Mouse (Mus musculus) neural tube, embryonic 12.5 days (tissue): ENCODE measurements around the gene Parva. TPM values are rescaled to one million over a fixed set of nuclear protein-coding genes. Genes with fewer than 3 reads are reported as not detected.
A peak's percentile ranks its signal among the peaks of the same experiment; 100 is the strongest.

Experiments
- ATAC-seq: fragments of 200-750 bp; cut with Nextera tagmentation; 2 replicates; pipeline ENCODE4 v1.8.0; 2017; ENCODE audit warnings: low read depth, mild to moderate bottlenecking, moderate TSS enrichment, moderate library complexity; ENCODE audit not compliant: low FRiP score
- H3K27ac ChIP-seq: fragments of 300-500 bp; sonication (generic); 2 replicates; pipeline ENCODE4 v1.5.1; 2016
- H3K27me3 ChIP-seq: fragments of 300-500 bp; sonication (generic); replicated peaks from 2 replicates; pipeline ENCODE4 v1.6.1; 2016; ENCODE audit warnings: mild to moderate bottlenecking
- H3K36me3 ChIP-seq: fragments of 300-500 bp; sonication (generic); 2 replicates; pipeline ENCODE4 v1.6.1; 2016; ENCODE audit warnings: mild to moderate bottlenecking
- H3K4me1 ChIP-seq: fragments of 300-500 bp; sonication (generic); 2 replicates; pipeline ENCODE4 v1.6.1; 2016
- H3K4me2 ChIP-seq: fragments of 300-500 bp; sonication (generic); replicated peaks from 2 replicates; pipeline ENCODE4 v1.6.1; 2016; ENCODE audit warnings: mild to moderate bottlenecking
- H3K4me3 ChIP-seq: fragments of 300-500 bp; sonication (generic); 2 replicates; pipeline ENCODE4 v1.5.1; 2016
- H3K9ac ChIP-seq: fragments of 300-500 bp; sonication (generic); 2 replicates; pipeline ENCODE4 v1.6.1; 2016; ENCODE audit warnings: mild to moderate bottlenecking
- H3K9me3 ChIP-seq: fragments of 300-500 bp; sonication (generic); 2 replicates; pipeline ENCODE4 v1.6.1; 2016; ENCODE audit warnings: mild to moderate bottlenecking
- WGBS: fragments of 180-500 bp; shearing (Covaris S2); methylation state at CpG from one replicate; pipeline ENCODE4 v1.1.7; 2016; 5-methylcytosine and 5-hydroxymethylcytosine counted together
- polyA plus RNA-seq: library from polyadenylated mRNA; unstranded; fragments of >200 nt; fragmentation: Nextera tagmentation; extraction: Ambion mirVana; gene quantifications from 2 replicates; pipeline ENCODE4 v1.2.1, GENCODE M21; 2016

The Parva gene
- polyA plus RNA-seq, 1 experiment from 2014 or later, result 50.7 TPM

DNA sequence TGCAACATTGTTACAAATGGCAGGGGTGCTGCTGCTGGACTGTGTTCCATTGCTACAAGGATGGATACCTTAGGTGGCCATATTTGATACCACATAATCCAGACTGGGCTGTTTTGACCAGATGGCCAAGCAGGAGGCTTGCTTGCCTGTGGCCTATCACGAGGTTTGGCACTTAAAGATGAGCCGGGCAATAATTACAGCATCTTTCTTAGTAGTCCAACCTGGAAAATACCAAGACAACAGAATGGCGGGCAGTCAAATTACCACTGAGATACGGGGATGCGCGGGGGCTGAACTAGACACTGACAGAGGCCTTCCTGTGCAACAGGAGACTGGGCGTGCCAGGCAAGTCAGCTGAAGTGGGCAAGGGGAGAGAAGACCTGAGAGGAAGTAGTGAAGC, 55.3 kb downstream of the Parva start:
- ATAC-seq, result no peak
- WGBS, result 88% methylated on average over 7 of the region's 7 CpGs
- H3K9me3 ChIP-seq, result no peaks in the 10 kb centered on the region
- H3K27ac ChIP-seq, result no peak overlapping the region
- H3K4me3 ChIP-seq, result no peak overlapping the region
- no peak overlapping the region for H3K9ac ChIP-seq
- H3K4me1 ChIP-seq, result peaks cover 21% of the 10 kb centered on the region
- no peaks in the 10 kb centered on the region for H3K36me3 ChIP-seq
- no peaks in the 10 kb centered on the region for H3K27me3 ChIP-seq
- no peak overlapping the region for H3K4me2 ChIP-seq

DNA sequence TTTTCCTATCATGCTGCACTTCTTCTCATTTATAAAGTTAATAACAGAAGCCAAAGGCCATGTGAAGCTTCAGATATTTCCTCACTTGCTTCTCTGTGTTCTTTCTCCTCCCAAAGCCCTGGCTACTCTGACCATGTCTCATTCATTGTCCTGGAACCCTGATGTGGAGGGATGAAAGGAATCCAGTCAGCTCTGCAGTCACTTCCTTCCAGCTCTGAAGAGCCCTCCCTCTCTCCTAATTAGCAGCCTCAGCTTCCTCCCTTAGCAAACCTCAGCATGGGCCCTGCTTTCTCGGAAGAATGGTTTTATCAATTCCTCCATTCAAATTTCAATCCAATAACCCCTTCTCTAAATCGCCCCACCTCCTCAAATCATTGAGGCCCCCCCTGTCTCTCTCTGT, 56.1 kb downstream of the Parva start:
- Histone ChIP-seq H3K27me3 (no peaks in the 10 kb centered on the region), H3K4me2 (no peak overlapping the region), H3K36me3 (no peaks in the 10 kb centered on the region), H3K9ac (no peak overlapping the region), H3K9me3 (no peaks in the 10 kb centered on the region), H3K4me1 (peaks cover 21% of the 10 kb centered on the region), H3K4me3 (no peak overlapping the region), H3K27ac (no peak overlapping the region)
- 17% methylated on average over 2 of the region's 2 CpGs for WGBS
- no peak for ATAC-seq

DNA sequence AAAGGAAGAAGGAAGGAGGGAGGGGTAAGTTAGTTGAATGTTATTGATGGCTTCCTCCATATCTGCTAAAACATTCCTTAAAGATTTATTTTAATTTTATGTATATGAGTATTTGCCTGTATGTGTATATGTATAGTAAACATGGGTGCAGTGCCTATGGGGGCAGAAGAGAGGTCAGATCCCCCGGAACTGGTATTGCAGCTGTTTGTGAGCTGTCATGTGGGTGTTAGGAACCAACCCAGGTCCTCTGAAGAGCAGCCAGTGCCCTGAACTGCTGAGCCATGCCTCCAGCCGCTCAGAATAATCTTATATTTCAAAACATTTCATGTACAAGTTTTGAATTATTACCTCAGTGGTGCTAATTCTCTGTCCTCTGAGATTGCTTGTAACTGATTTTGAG, 63.5 kb downstream of the Parva start:
- Histone ChIP-seq H3K27me3 (no peaks in the 10 kb centered on the region), H3K36me3 (no peaks in the 10 kb centered on the region), H3K4me3 (no peak overlapping the region), H3K9me3 (no peaks in the 10 kb centered on the region), H3K27ac (no peak overlapping the region), H3K4me1 (peaks cover 15% of the 10 kb centered on the region), H3K9ac (no peak overlapping the region), H3K4me2 (no peak overlapping the region)
- ATAC-seq, result no peak
- WGBS, result 74% methylated on average over 2 of the region's 2 CpGs

DNA sequence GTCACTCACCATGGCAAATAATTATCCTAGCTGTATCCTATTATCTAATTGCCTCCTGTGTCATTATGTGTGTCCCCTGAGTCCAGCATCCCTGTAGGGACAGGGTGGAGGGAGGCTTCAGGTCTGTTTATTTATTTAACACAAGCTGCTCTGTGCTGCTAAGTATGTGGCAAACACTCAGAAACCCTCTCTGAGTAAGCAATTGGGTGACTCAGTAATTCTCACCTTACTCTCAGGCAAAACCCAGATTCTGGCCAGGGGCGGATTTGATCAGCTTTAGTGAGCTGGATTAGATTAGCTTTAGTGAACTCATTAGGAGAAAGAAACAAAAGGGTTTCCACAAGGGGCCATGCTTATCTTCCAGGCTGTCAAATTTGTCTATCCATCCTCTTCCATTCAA, 64.4 kb downstream of the Parva start:
- no peaks in the 10 kb centered on the region for H3K27me3 ChIP-seq
- 90% methylated on average over 1 of the region's 1 CpGs for WGBS
- no peak overlapping the region for H3K27ac ChIP-seq

DNA sequence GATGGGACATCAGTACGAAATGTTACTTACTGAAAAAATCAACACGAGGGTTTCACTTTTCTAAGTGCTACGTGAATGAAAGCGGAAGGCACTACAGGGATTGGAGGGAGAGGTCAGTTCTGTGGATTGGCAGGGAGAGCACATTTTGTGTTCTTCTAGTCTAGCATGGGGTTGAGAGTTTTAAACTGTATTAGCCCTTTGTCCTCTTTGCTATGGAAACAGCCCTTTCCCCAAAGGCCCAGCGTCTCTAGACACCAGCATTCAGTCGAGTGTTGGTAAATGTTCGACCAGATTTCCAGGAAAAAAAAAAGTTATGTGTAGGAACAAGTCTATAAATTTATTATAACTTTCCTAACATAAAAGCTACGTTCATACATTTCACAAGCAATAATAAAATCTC, 68.6 kb downstream of the Parva start:
- H3K36me3 ChIP-seq, result no peaks in the 10 kb centered on the region
- H3K9ac ChIP-seq, result no peak overlapping the region
- peaks cover 39% of the 10 kb centered on the region for H3K4me1 ChIP-seq
- H3K4me3 ChIP-seq, result no peak overlapping the region
- 60% methylated on average over 8 of the region's 8 CpGs for WGBS
- no peak overlapping the region for H3K27ac ChIP-seq
- no peaks in the 10 kb centered on the region for H3K9me3 ChIP-seq
- no peak overlapping the region for H3K4me2 ChIP-seq
- no peak for ATAC-seq
- no peaks in the 10 kb centered on the region for H3K27me3 ChIP-seq

More for the DNA sequence above, 64.4 kb downstream of the Parva start:
- Histone ChIP-seq H3K9me3 (no peaks in the 10 kb centered on the region), H3K36me3 (no peaks in the 10 kb centered on the region), H3K4me3 (no peak overlapping the region), H3K4me1 (peaks cover 18% of the 10 kb centered on the region), H3K9ac (no peak overlapping the region), H3K4me2 (no peak overlapping the region)
- no peak for ATAC-seq

DNA sequence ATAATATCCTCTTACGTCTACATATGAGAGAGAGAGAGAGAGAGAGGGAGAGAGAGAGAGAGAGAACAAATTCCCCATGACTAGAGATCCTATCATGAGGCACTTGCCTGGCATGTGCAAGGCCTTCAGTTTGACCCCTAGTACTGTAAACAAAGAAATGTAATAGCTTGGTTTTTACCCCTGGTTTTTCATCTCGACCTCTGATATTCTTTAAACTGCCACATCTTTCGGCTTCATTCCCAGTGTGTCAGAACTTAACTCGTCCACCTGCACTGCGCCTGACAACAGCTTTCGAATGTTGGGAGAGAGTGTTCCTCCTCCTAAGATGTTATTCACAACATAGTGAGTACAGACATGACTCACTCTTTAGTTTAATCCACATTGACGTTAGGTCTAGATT, 69.6 kb downstream of the Parva start:
- H3K4me1 ChIP-seq, result peaks cover 48% of the 10 kb centered on the region
- no peak for ATAC-seq

DNA sequence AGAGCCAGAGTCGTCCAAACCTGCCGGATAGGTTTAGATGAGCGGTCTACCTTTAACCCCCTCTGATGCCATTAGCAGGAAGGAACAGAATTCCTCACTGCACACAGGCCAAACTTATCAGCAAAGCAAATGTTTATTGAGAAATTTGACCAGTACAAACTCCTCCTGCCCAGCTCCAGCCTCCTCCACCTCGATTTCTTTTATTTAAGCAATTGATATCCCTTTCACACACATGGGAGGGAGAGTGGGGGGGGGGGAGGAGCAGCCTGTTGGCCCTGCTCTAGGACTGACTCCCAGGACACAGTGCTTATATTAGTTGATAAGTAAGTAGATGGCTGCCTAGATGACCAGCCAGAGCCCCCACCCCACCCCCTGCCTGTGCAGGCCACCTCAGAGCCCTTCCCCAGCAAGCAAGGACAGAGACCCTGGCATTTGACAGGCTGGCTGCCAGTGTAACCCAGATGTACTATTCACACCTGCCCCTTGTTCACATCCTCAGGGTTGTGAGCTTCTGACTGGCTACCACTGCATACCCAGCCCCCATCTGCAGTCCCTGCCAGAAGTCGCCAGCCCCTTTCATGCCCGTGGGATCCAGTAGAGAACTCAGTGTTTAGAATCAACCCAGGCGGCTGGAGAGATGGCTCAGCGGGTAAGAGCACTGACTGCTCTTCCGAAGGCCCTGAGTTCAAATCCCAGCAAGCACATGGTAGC, 71.4 kb downstream of the Parva start:
- peaks cover 62% of the 10 kb centered on the region for H3K4me1 ChIP-seq
- H3K36me3 ChIP-seq, result no peaks in the 10 kb centered on the region
- no peaks in the 10 kb centered on the region for H3K27me3 ChIP-seq
- no peaks in the 10 kb centered on the region for H3K9me3 ChIP-seq
- ATAC-seq, result 0 out of 2 replicates have a peak, but pooled peaks have one; percentile 18
- H3K4me3 ChIP-seq, result no peak overlapping the region
- no peak overlapping the region for H3K4me2 ChIP-seq
- 58% methylated on average over 9 of the region's 9 CpGs for WGBS
- no peak overlapping the region for H3K9ac ChIP-seq
- H3K27ac ChIP-seq, result no peak overlapping the region

More for the DNA sequence above, 69.6 kb downstream of the Parva start:
- WGBS, result 78% methylated on average over 7 of the region's 7 CpGs
- H3K27ac ChIP-seq, result no peak overlapping the region
- H3K36me3 ChIP-seq, result no peaks in the 10 kb centered on the region
- no peak overlapping the region for H3K9ac ChIP-seq
- no peak overlapping the region for H3K4me3 ChIP-seq
- no peak overlapping the region for H3K4me2 ChIP-seq
- H3K9me3 ChIP-seq, result no peaks in the 10 kb centered on the region
- H3K27me3 ChIP-seq, result no peaks in the 10 kb centered on the region

DNA sequence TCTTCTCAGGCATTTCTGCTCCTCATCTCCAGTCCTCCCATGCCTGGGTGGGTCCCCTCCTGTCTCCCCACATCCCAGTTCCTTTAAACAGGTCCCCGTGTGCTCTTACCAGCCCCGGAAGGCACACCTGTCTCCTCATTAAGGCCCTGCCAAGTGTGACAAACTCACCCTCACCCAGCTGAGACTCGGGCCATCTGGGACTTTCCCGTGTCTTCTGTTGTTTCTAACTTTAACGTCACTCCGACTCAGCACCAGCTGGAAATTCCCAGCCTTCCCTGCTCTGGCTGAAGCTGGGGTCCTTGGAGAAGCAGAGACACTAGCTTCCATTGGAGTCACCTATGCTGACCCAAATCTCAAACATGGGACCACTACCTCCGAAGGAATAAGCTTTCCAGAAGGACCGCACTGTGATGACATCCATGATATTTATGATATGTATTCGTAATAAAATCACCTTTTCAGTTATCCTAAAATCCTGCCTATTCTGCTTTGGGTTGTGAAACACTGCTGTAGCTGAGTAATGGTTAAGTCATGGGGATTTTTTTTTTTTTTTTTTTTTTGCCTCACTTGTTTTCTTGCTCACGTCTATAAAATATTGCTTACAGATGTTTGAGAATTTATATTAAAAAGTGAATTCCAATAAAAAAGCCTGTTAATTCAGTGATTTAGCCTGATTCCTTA, 72.3 kb downstream of the Parva start:
- H3K27ac ChIP-seq, result no peak overlapping the region
- H3K36me3 ChIP-seq, result no peaks in the 10 kb centered on the region
- H3K4me1 ChIP-seq, result peaks cover 60% of the 10 kb centered on the region
- H3K9me3 ChIP-seq, result no peaks in the 10 kb centered on the region
- 20% methylated on average over 10 of the region's 10 CpGs for WGBS
- H3K9ac ChIP-seq, result no peak overlapping the region
- H3K27me3 ChIP-seq, result no peaks in the 10 kb centered on the region
- ATAC-seq, result peak; percentile 27; the same call in 1 of the 2 replicates
- peak overlapping the region; percentile 28; the same call in 1 of the 2 replicates for H3K4me2 ChIP-seq
- no peak overlapping the region for H3K4me3 ChIP-seq

DNA sequence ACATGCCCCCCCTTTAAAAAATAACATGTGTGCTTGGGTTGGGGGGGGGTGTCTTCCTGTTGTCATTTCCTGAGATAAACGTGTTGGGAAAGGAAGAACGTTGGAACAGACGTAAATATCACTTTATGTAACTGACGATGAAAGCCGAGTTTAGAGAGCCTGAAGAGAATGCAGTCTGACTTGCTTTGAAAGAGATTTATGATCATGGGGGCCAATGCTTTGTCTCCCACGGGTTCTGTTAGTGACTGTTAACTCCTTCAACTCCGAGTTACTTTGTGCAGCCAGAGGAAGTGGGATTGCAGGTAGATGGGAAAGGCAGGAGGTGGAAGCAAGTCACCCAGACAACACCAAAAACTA, 72.8 kb downstream of the Parva start:
- Histone ChIP-seq H3K36me3 (no peaks in the 10 kb centered on the region), H3K4me3 (no peak overlapping the region), H3K9me3 (no peaks in the 10 kb centered on the region), H3K27me3 (no peaks in the 10 kb centered on the region), H3K9ac (no peak overlapping the region), H3K4me2 (peak overlapping the region; percentile 28), H3K4me1 (peaks cover 60% of the 10 kb centered on the region), H3K27ac (no peak overlapping the region)
- under 1% methylated on average over 7 of the region's 7 CpGs for WGBS
- ATAC-seq, result no peak

DNA sequence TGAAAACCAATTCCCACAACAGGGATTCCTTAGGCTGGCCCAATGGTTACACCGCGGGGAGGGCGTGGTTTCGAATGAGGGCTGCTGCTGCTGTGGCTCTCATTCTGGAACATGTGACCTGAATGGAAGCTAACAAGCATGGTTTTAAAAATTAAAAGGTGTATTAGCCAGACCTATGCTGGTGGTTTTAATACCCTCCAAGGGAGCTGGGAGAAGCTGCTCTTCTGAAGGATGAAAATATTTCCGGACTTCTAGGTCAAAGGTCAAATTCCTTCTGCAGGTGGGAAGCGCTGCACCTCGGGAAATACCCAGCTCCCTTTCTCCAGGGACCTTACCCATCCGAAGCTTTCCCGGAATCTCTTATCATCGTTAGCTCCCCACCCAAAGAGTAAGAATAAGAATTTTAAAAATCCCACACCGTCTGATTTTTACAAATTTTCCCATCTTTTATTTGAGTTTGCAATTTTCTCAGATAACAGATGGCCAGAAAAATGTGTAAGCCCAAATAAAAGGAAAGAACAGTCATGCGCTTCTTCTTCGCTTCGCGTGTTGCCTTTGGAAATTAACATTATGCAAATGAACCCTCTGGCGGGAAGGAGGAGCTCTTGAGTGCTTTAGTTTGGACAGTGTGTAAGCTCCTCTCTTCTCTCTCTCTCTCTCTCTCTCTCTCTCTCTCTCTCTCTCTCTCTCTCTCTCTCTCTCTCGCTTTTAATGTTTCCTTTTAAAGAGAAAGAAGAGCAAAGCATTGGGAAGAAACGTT, 74.9 kb downstream of the Parva start:
- H3K27ac ChIP-seq, result no peak overlapping the region

DNA sequence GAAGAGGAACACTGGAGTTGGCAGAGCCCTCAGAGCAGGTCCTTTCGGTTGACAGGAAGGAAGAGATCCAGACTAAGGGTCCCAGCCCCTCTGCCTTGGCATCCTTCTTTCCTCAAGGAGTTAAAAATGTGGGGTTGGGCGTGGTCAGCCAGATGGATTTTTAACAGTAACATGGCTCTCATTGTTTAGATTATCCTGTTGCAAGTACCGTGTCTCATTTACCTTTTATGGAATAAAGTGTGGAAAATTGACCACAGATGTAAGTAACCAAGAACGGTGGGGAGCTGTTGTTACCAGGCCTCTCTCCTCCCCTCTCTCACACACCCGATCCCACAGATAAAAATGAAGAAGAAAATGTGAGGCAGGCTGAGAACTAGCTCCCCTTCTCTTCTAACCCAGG, 75.5 kb downstream of the Parva start:
- H3K27ac ChIP-seq, result peak overlapping the region; percentile 42; the same call in 1 of the 2 replicates
- H3K27me3 ChIP-seq, result no peaks in the 10 kb centered on the region; the same call in 1 of the 2 replicates
- no peaks in the 10 kb centered on the region for H3K9me3 ChIP-seq
- H3K9ac ChIP-seq, result no peak overlapping the region
- peak overlapping the region; percentile 37 for H3K4me2 ChIP-seq
- no peaks in the 10 kb centered on the region for H3K36me3 ChIP-seq
- ATAC-seq, result 0 out of 2 replicates have a peak, but pooled peaks have one; percentile 15
- H3K4me1 ChIP-seq, result peaks cover 52% of the 10 kb centered on the region
- H3K4me3 ChIP-seq, result no peak overlapping the region
- 19% methylated on average over 5 of the region's 5 CpGs for WGBS

More for the DNA sequence above, 74.9 kb downstream of the Parva start:
- no peak for ATAC-seq
- Histone ChIP-seq H3K4me1 (peaks cover 52% of the 10 kb centered on the region), H3K4me3 (no peak overlapping the region), H3K36me3 (no peaks in the 10 kb centered on the region), H3K9me3 (no peaks in the 10 kb centered on the region), H3K27me3 (no peaks in the 10 kb centered on the region; the same call in 1 of the 2 replicates), H3K4me2 (peak overlapping the region; percentile 37), H3K9ac (no peak overlapping the region)
- 25% methylated on average over 18 of the region's 18 CpGs for WGBS

DNA sequence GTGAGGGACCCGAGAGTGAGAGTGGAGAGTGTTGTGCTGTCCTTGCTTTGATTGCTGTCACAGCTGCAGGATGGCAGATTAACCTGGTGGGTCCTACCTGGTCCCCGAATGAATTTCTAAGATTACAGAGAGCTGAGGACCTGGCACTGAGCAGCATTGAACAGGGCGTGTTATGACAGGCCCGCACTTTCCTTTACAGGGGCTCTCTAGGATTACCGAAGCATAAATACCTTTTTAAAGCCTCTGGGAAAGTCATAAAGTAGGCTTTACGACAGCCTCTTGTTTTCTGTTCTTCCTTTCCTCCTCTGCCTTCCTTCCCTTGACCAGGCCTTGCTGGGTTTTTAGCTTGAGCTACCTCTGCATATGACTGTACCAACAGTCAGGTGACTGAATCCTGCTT, 76.1 kb downstream of the Parva start:
- WGBS, result 32% methylated on average over 6 of the region's 6 CpGs
- peak overlapping the region; percentile 42; the same call in 1 of the 2 replicates for H3K27ac ChIP-seq
- H3K9ac ChIP-seq, result no peak overlapping the region

More for the DNA sequence above, 76.1 kb downstream of the Parva start:
- Histone ChIP-seq H3K36me3 (no peaks in the 10 kb centered on the region), H3K4me2 (no peak overlapping the region), H3K9me3 (no peaks in the 10 kb centered on the region), H3K4me1 (peaks cover 52% of the 10 kb centered on the region), H3K4me3 (no peak overlapping the region), H3K27me3 (no peaks in the 10 kb centered on the region; the same call in 1 of the 2 replicates)
- ATAC-seq, result no peak
